Mouse (Mus musculus): Measurements from ENCODE around the gene Col24a1. TPM values are rescaled to one million over a fixed set of nuclear protein-coding genes. Genes with fewer than 3 reads are reported as not detected.

Col24a1 gene
- not detected in 3 replicates for total RNA-seq (2017)

DNA sequence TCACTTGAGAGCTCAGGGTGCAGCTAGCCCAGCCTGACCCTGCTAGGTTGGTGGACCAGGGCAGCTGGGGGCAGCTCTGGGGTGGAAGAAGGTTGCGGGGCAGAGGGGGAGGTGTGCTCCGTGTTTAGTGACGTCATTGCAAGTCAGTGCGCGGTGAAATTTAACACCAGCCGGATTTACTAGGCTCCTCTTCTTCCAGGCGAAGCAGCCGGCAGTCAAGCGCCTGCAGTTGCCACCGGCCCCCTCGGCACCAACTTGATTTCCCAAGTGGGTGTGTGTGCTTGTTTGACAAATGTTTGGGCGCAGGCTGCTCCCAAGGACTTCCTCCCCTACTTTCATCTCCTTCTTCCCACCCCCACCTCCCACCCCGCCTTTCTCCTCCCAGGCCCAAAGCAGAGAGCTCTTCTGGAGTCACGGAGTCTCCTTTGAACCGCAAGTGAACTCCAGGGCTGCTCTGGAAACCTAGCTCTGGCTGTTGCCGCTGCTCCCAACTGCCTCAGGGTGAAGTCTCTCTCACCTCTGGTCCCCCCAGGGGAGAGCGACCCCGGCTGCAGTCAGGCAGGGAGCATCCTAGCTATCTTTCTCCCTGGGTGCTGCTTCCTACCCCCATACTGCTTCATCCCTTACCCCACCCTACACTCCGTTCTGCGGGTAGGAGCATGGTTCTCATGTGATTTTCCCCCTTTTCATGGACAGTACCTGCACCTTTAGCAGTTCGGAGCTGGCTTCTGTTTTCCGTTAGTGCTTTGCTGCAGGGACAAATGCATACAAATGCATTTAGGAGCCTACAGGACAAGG, at the start of gene Col24a1:
Col24a1 (plus strand) TSS at position 136 of the 798 bp plus-strand sequence.
- ATAC-seq (replicated peaks; ENCODE audit: insufficient number of reproducible peaks, low FRiP score, low TSS enrichment, poor library complexity, severe bottlenecking), result no peak

- ATAC-seq (replicated peaks; ENCODE audit: insufficient number of reproducible peaks, low FRiP score, low TSS enrichment, poor library complexity, severe bottlenecking), result no peak
These were observed 44.2 kb upstream of the Col24a1 start for GRCm38 (mm10) chr3:145248040-145248439.

DNA sequence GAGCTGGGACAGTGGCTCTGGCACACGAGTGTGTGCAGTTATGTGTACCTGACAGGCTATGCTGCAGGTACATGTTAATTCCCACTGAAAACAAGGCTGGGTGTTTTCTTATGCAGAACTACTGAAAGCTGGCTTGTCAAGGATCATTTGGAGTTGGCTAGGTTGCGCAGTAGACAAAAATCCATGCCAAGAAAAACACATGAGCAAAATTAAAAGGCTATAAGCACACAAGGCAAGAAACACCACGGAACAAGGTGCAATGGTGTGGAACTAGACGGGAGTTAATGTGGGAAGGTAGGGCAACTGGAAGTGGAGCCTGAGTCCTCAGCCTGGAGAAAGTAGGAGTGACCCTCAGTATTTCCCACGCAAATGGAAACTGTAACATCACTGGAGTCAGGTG, 39.2 kb upstream of the Col24a1 start:
- no peak for ATAC-seq (replicated peaks; ENCODE audit: insufficient number of reproducible peaks, low FRiP score, low TSS enrichment, poor library complexity, severe bottlenecking)

GRCm38 (mm10) chr3:145254764-145255396, 37.4 kb upstream of the Col24a1 start:
- ATAC-seq (replicated peaks; ENCODE audit: insufficient number of reproducible peaks, low FRiP score, low TSS enrichment, poor library complexity, severe bottlenecking), result no peak

DNA sequence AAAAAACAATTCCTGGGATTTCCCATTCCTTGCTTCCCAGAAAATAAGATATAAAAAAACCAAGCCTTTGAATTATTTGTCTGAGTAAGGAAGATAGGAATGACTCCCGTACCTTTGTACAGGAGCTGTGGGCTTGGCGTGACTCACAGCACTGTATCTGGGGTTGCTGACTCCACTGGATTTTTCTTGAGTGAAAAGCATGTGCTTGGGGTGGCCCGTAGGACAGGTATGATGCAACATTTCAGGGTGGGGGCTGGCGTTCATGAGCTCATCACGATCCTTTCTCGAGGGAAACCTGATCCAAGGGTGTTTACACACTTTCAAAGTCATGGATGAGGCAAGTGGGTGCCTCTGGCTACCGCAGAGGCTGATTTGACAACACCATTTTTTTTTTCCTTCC, 35.6 kb upstream of the Col24a1 start:
- no peak for ATAC-seq (replicated peaks; ENCODE audit: insufficient number of reproducible peaks, low FRiP score, low TSS enrichment, poor library complexity, severe bottlenecking)

- no peak for ATAC-seq (replicated peaks; ENCODE audit: insufficient number of reproducible peaks, low FRiP score, low TSS enrichment, poor library complexity, severe bottlenecking)
These were observed 32.6 kb upstream of the Col24a1 start for GRCm38 (mm10) chr3:145259678-145260077.

- ATAC-seq (replicated peaks; ENCODE audit: insufficient number of reproducible peaks, low FRiP score, low TSS enrichment, poor library complexity, severe bottlenecking), result no peak
These were observed 29.1 kb upstream of the Col24a1 start for GRCm38 (mm10) chr3:145263131-145263530.

- ATAC-seq (replicated peaks; ENCODE audit: insufficient number of reproducible peaks, low FRiP score, low TSS enrichment, poor library complexity, severe bottlenecking), result no peak
These were observed 24.2 kb upstream of the Col24a1 start for GRCm38 (mm10) chr3:145268066-145268465.

DNA sequence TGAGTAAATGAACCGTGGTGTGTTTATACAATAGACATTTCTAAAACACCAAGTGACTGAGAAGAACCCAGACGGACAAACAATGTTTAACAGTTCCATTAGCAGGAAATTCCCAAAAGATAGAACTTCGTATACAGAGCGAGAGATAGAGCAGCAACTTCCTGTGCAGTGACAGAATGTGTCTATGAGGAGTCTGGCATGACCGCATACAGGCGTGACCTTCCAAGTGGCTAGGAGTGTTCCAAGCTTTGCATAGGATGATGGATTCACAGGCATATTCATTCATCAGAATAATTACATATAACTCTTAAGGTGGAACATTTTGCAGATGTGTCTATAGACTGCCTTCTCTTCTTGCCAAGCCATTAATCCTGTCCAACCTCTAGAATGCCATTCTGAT, 18.1 kb upstream of the Col24a1 start:
- ATAC-seq (replicated peaks; ENCODE audit: insufficient number of reproducible peaks, low FRiP score, low TSS enrichment, poor library complexity, severe bottlenecking), result no peak

- ATAC-seq (replicated peaks; ENCODE audit: insufficient number of reproducible peaks, low FRiP score, low TSS enrichment, poor library complexity, severe bottlenecking), result no peak
These were observed 935 bp downstream of the Col24a1 start for GRCm38 (mm10) chr3:145293207-145293606.

- no peak for ATAC-seq (replicated peaks; ENCODE audit: insufficient number of reproducible peaks, low FRiP score, low TSS enrichment, poor library complexity, severe bottlenecking)
These were observed 1.5 kb downstream of the Col24a1 start for GRCm38 (mm10) chr3:145293623-145294307.

- no peak for ATAC-seq (replicated peaks; ENCODE audit: insufficient number of reproducible peaks, low FRiP score, low TSS enrichment, poor library complexity, severe bottlenecking)
These were observed 7.8 kb downstream of the Col24a1 start for GRCm38 (mm10) chr3:145299980-145300591.

DNA sequence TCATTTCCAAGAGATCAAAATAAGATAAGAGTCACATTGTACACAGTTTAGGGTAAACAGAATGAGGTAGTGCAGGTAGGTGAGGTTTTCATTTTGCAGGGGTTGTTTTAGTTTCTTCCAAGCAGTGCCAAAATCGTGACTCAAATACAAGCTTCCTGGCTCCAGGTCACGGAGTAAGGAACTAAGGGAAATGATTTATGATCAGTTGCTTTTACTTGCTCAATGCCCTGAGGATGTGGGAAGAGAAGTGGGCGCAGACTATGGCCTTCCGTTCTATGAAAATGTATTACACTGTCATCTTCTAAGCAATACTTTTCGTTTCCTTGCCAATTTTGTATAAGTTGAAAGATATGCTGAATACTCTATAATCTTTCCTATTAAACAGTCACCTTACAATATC, 13.0 kb downstream of the Col24a1 start:
- no peak for ATAC-seq (replicated peaks; ENCODE audit: insufficient number of reproducible peaks, low FRiP score, low TSS enrichment, poor library complexity, severe bottlenecking)

- ATAC-seq (replicated peaks; ENCODE audit: insufficient number of reproducible peaks, low FRiP score, low TSS enrichment, poor library complexity, severe bottlenecking), result no peak
These were observed 14.9 kb downstream of the Col24a1 start for GRCm38 (mm10) chr3:145307209-145307608.

- ATAC-seq (replicated peaks; ENCODE audit: insufficient number of reproducible peaks, low FRiP score, low TSS enrichment, poor library complexity, severe bottlenecking), result no peak
These were observed 28.5 kb downstream of the Col24a1 start for GRCm38 (mm10) chr3:145320587-145321274.

DNA sequence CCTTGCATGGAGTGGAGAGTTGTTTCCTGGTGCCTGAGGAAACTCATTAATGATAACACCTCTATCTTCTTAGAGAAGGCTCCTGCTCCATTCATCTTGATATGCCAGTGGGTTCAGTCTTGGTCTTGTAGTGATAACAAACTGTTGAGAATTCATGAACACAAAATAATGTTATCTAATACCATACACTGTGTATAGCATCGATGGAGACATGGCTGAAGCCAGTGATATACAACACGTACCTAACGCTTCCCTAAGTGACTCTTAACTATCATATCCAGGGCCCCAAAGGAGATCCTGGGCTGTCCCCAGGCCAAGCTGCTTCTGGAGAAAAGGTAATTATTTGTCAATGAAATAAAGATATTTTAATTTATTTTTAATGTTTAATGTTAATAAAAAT, 33.1 kb downstream of the Col24a1 start:
- ATAC-seq (replicated peaks; ENCODE audit: insufficient number of reproducible peaks, low FRiP score, low TSS enrichment, poor library complexity, severe bottlenecking), result no peak

GRCm38 (mm10) chr3:145331642-145332041, 39.4 kb downstream of the Col24a1 start:
- no peak for ATAC-seq (replicated peaks; ENCODE audit: insufficient number of reproducible peaks, low FRiP score, low TSS enrichment, poor library complexity, severe bottlenecking)

DNA sequence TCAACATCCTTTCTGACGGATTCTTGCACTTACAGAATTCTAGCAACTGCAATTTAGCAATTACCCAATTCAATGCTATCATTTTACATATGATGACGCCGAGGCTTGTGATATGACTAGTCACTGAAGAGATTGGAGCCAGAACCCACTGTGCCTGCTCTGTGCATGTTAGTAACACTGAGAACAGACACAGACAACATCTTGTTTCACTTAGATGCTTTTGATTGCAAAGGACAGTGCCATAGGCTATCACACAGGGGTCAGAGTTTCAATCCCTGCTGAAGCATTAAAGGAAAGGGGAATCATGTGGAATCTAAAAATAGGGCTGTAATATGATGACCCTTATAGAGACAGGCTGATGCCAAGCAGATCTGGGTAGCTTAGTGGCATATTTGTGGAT, 41.8 kb downstream of the Col24a1 start:
- no peak for ATAC-seq (replicated peaks; ENCODE audit: insufficient number of reproducible peaks, low FRiP score, low TSS enrichment, poor library complexity, severe bottlenecking)

DNA sequence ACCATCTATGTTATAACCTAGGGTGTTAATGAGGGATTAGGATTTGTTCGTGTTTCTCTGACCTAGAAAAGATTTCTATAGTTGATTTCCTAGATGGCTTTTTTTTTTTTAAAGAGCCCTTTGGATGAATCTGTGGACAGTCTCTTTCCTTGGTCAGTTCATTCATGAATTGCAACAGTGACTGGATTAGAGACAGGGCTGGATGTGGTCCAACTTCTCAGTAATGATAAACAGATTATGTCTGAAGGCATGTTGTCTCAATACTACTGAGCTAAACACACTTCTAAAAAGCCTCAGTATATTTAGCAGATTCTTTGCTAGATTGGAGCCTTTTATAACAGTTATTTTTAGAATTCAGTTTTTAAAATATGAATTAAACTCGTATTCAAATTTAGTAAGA, 44.9 kb downstream of the Col24a1 start:
- ATAC-seq (replicated peaks; ENCODE audit: insufficient number of reproducible peaks, low FRiP score, low TSS enrichment, poor library complexity, severe bottlenecking), result no peak

Data from monocyte, adult 5-6 weeks (primary cell).